Mouse (Mus musculus): ENCODE measurements around the gene Apoa4. TPM values are rescaled to one million over a fixed set of nuclear protein-coding genes. Genes with fewer than 3 reads are reported as not detected.
A peak's percentile ranks its signal among the peaks of the same experiment; 100 is the strongest.

Gene Apoa4
- polyA plus RNA-seq, 1 experiment: not detected

- H3K4me3 ChIP-seq (ENCODE audit: insufficient read depth, low read length): no peak overlapping the region
Observed at GRCm38 (mm10) chr9:46224101-46224500, 16.4 kb upstream of the Apoa4 start.

GRCm38 (mm10) chr9:46224945-46225660, 15.4 kb upstream of the Apoa4 start:
- Histone ChIP-seq H3K4me1 (ENCODE audit: control insufficient read depth, insufficient read depth, low read length) (peaks cover under 1% of the 10 kb centered on the region; the same call in 1 of the 2 replicates), H3K27ac (ENCODE audit: insufficient read depth, low read depth, low read length) (no peak overlapping the region), H3K4me3 (ENCODE audit: insufficient read depth, low read length) (no peak overlapping the region)
- TF ChIP-seq CTCF (IDR thresholded peaks at IDR 0.05; ENCODE audit: low read depth, low read length) (no peak), POLR2A (IDR thresholded peaks at IDR 0.05; ENCODE audit: borderline replicate concordance, low read depth, low read length) (no peak)

More at GRCm38 (mm10) chr9:46224101-46224500, 16.4 kb upstream of the Apoa4 start:
- TF ChIP-seq POLR2A (IDR thresholded peaks at IDR 0.05; ENCODE audit: borderline replicate concordance, low read depth, low read length) (no peak), CTCF (IDR thresholded peaks at IDR 0.05; ENCODE audit: low read depth, low read length) (no peak)
- Histone ChIP-seq H3K4me1 (ENCODE audit: control insufficient read depth, insufficient read depth, low read length) (no peaks in the 10 kb centered on the region), H3K27ac (ENCODE audit: insufficient read depth, low read depth, low read length) (no peak overlapping the region)

- H3K4me1 ChIP-seq (ENCODE audit: control insufficient read depth, insufficient read depth, low read length): peaks cover 3% of the 10 kb centered on the region; the same call in 1 of the 2 replicates
- no peak overlapping the region for H3K4me3 ChIP-seq (ENCODE audit: insufficient read depth, low read length)
- TF ChIP-seq POLR2A (IDR thresholded peaks at IDR 0.05; ENCODE audit: borderline replicate concordance, low read depth, low read length) (no peak), CTCF (IDR thresholded peaks at IDR 0.05; ENCODE audit: low read depth, low read length) (no peak)
- no peak overlapping the region for H3K27ac ChIP-seq (ENCODE audit: insufficient read depth, low read depth, low read length)
Observed at GRCm38 (mm10) chr9:46227064-46227614, 13.4 kb upstream of the Apoa4 start.

DNA sequence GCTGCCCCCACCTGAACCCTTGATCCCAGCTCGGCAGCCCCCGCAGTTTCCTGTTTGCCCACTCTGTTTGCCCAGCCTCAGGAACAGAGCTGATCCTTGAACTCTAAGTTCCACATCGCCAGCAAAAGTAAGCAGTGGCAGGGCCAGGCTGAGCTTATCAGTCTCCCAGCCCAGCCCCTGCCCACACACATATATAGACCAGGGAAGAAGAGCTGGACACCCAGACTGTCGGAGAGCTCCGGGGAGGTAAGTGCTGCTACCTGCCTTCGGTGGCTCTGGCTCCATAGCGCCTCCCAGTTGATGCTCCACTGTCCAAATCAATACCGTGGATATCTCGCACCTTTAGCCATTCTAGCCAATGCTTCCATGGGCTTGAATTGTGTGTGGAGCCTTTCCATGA, 12.0 kb upstream of the Apoa4 start, which contains the start of gene Apoa1:
TSS of gene Apoa1 (plus strand) at position 90 of the 400 bp plus-strand sequence.
- peaks cover 3% of the 10 kb centered on the region; the same call in 1 of the 2 replicates for H3K4me1 ChIP-seq (ENCODE audit: control insufficient read depth, insufficient read depth, low read length)
- H3K4me3 ChIP-seq (ENCODE audit: insufficient read depth, low read length): no peak within 1 kb of the TSS
- H3K27ac ChIP-seq (ENCODE audit: insufficient read depth, low read depth, low read length): no peak within 1 kb of the TSS
- TF ChIP-seq POLR2A (IDR thresholded peaks at IDR 0.05; ENCODE audit: borderline replicate concordance, low read depth, low read length) (no peak), CTCF (IDR thresholded peaks at IDR 0.05; ENCODE audit: low read depth, low read length) (no peak)

GRCm38 (mm10) chr9:46229573-46230449, 10.7 kb upstream of the Apoa4 start:
- no peak overlapping the region for H3K27ac ChIP-seq (ENCODE audit: insufficient read depth, low read depth, low read length)
- H3K4me3 ChIP-seq (ENCODE audit: insufficient read depth, low read length): peak overlapping the region; percentile 52
- TF ChIP-seq CTCF (IDR thresholded peaks at IDR 0.05; ENCODE audit: low read depth, low read length) (peak; percentile 67), POLR2A (IDR thresholded peaks at IDR 0.05; ENCODE audit: borderline replicate concordance, low read depth, low read length) (no peak)
- H3K4me1 ChIP-seq (ENCODE audit: control insufficient read depth, insufficient read depth, low read length): peaks cover 3% of the 10 kb centered on the region; the same call in 1 of the 2 replicates

DNA sequence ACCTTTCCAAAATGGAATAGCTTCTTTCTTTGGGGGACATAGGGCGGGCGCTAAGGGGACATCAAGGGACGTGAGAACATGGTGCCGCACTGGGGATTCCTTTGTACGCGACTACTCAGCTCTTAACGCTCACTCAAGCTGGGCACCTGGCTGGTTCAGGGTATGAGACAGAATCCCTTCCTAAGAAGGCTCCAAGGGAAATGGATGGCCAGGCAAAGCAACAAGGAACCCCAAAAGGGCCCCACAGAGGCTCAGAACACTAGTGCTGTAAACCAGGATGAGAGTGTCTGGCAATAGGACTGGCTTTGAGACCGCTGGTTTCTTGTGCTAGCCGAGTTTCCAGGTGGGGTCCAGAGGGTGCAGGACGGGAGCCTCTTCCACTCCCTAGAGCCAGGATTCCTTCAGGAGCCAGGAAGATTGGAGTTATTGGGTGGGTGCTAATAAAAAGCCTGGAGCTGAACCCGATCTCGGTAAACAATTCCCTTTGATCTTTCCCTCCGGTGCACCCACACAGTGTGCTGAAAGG, 10.0 kb upstream of the Apoa4 start:
- TF ChIP-seq CTCF (IDR thresholded peaks at IDR 0.05; ENCODE audit: low read depth, low read length): no peak
- no peak for TF ChIP-seq POLR2A (IDR thresholded peaks at IDR 0.05; ENCODE audit: borderline replicate concordance, low read depth, low read length)
- H3K4me1 ChIP-seq (ENCODE audit: control insufficient read depth, insufficient read depth, low read length): peaks cover 3% of the 10 kb centered on the region; the same call in 1 of the 2 replicates
- H3K4me3 ChIP-seq (ENCODE audit: insufficient read depth, low read length): no peak overlapping the region
- no peak overlapping the region for H3K27ac ChIP-seq (ENCODE audit: insufficient read depth, low read depth, low read length)

DNA sequence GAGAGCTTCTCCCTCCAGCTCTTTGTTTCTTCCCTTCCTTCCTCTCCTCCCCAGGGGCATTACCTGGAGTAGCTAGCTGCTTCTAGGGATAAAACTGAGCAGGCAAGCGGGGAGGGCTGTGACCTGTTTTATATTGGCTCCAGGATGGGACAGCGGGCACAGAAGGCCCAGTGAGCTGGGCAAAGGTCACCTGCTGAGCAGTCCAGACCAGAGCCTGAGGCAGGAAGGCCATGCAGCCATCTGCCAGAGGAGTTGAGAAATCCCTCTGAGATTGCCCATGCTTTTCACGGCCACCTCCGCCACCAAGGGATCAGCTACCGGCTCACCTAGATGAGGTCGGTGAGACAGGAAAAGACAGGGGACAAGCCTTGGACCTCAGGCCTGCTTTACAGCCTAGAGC, 5.3 kb upstream of the Apoa4 start:
- Histone ChIP-seq H3K27ac (ENCODE audit: insufficient read depth, low read depth, low read length) (no peak overlapping the region), H3K4me3 (ENCODE audit: insufficient read depth, low read length) (no peak overlapping the region), H3K4me1 (ENCODE audit: control insufficient read depth, insufficient read depth, low read length) (peaks cover 1% of the 10 kb centered on the region; the same call in 1 of the 2 replicates)
- TF ChIP-seq POLR2A (IDR thresholded peaks at IDR 0.05; ENCODE audit: borderline replicate concordance, low read depth, low read length) (no peak), CTCF (IDR thresholded peaks at IDR 0.05; ENCODE audit: low read depth, low read length) (no peak)

- Histone ChIP-seq H3K4me1 (ENCODE audit: control insufficient read depth, insufficient read depth, low read length) (no peaks in the 10 kb centered on the region), H3K27ac (ENCODE audit: insufficient read depth, low read depth, low read length) (no peak within 1 kb of the TSS), H3K4me3 (ENCODE audit: insufficient read depth, low read length) (no peak within 1 kb of the TSS)
- no peak for TF ChIP-seq POLR2A (IDR thresholded peaks at IDR 0.05; ENCODE audit: borderline replicate concordance, low read depth, low read length)
- TF ChIP-seq CTCF (IDR thresholded peaks at IDR 0.05; ENCODE audit: low read depth, low read length): no peak
Observed at GRCm38 (mm10) chr9:46235596-46235648, 5.1 kb upstream of the Apoa4 start, which contains the start of gene Apoc3. TSS of gene Apoc3 (minus strand) at chr9:46235636.

- TF ChIP-seq POLR2A (IDR thresholded peaks at IDR 0.05; ENCODE audit: borderline replicate concordance, low read depth, low read length): no peak
- TF ChIP-seq CTCF (IDR thresholded peaks at IDR 0.05; ENCODE audit: low read depth, low read length): no peak
- no peak overlapping the region for H3K27ac ChIP-seq (ENCODE audit: insufficient read depth, low read depth, low read length)
- H3K4me3 ChIP-seq (ENCODE audit: insufficient read depth, low read length): no peak overlapping the region
- no peaks in the 10 kb centered on the region for H3K4me1 ChIP-seq (ENCODE audit: control insufficient read depth, insufficient read depth, low read length)
Observed at GRCm38 (mm10) chr9:46235649-46236048, 4.8 kb upstream of the Apoa4 start.
